Mouse (Mus musculus) layer of hippocampus, adult 9-11 months (tissue): ENCODE results near the gene Clpb.

Experiments
- DNase-seq: peaks from one replicate; pipeline ENCODE4 v3.0.0; 2022

The Clpb gene

DNA sequence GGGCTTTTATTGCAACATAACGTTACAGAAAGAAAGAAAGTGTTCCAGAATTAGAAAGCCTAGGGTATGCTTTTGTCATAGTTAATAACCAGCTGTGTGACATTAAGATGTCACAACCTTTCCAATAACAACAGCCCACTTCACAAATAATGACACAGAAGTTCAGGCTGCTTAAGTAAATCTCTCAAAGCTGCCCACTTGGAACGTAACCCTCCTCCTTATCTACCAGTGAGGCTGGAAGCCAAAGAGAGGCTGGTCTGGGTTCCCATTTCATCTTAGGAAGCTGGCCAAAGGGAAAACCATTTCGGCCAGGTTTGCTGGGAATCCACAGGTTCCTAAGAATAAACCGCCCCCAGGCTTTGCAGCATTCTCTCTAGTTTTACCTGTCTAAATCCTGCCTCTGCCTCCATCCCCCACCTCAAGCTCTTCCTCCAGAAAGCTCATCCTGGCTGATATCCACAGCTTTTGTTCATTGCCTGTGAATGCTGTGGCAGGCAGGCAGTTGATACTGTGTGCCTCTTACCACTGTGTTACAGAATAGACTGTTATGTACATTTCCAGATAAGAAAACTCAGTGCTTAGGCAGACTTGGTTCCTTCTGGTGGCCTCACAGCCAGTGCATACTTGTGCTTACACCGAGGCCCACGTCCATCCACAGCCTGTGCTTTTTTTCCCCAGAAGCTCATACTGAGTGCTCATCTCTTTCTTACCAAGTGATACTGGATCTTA lies 12.8 kb downstream of the Clpb start:
- DNase-seq, result no peak

DNA sequence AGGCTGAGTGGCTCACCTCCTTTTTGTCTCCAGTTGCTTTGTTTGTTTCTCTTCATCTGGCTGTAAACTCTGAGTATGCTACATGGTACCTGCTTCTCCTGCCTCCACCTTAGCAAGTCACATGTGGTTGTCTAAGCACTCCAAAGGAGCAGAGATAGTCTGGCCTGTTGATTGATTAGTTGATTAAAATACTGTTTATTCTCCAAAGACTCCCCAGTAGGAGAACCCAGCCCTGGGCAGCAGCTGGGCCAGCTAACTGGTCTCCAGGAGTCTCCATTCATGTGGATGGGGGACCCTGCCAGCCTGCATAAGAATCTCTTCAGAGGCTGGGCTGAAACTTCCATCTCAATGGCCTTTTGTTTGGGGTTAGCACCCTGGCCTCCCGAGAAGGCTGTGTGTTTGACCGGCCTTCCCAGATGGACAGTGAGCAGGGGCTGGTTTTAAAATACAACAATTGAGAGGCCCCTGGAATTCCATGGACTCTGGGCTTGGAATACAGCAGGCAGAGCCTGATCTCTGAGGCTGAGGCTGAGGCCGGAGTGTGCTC lies 13.4 kb downstream of the Clpb start:
- DNase-seq, result no peak

DNA sequence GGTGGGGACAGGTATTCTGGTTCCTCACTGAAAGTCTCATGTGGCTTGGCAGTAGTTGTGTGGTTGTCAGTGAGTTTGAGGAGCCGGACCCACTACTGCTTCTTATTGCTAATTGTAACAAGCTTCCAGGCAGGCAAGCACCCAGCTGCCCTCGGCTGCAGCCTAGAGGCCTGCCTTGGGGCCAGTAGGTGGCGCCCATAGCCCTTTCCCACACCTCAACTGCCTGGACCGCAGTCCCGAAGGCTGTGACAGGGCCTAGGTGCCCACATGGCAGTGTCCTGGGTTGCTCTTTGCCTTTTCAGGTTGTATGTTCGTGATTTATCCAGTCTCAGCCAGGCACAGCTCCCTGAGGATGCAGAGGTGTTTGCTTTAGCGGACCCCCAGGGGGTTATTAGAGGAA lies 16.2 kb downstream of the Clpb start:
- peak; percentile 77 for DNase-seq

DNA sequence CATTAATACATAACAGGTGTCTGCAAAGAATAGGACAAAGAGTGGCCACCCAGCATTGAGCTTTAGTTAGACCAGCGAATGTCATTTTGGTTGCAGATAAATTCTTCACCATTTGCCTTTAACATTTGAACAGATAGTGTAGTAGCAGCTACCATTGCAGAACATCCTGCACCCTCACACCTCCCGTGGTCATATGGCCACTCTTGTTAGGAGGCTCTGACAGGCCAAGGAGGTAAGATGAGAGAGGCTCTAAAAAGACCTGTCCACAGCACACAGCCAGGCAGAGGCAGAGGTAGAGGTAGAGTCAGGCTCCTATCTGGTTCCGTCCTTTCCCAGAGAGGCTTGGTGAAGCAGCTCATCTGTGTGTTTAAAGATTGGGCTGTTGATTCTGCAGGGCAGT lies 17.5 kb downstream of the Clpb start:
- DNase-seq, result no peak

DNA sequence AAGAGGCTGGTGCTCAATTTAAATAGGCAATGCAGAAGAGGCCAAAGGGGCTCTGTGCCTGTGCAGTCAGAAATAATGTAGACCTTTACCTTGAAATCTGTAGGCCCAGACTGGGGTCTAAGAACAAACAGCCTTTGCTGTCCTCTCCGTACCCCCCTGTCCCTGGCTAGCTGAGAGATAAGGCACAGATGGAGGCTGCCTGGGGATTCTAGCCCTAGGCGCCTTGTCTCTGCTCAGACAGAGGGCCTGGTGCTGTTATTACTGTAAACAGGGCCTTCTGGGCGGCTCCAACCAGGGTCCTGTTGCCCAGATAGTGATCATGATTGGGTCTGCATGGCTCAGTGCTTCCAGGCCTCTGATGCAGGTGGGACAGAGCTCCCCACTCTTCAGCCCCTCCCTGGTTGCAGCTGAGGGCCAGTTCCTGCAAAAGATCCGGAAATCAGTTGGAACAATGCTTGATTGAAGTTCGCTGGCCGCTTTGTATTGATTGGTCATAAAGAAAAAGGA lies 18.2 kb downstream of the Clpb start:
- no peak for DNase-seq

DNA sequence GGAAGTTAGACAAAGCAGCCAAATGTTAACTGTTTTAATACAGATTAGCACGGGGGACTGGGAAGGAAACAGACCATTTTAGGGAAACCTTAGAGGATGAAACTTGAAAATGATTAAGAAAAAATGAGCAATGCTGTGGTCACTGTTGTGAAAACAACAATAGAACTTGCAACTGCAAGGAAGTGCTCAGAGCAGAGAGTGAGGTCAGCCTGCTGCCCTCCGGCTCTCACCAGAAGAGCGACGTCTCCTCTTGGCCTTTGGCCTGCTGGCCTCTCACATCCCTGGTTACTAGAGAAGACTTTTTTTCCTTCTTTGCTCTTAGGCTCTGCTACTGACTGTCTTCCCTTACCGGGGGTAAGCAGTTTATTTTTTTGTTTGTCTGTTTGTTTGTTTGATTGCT lies 19.5 kb downstream of the Clpb start:
- no peak for DNase-seq

DNA sequence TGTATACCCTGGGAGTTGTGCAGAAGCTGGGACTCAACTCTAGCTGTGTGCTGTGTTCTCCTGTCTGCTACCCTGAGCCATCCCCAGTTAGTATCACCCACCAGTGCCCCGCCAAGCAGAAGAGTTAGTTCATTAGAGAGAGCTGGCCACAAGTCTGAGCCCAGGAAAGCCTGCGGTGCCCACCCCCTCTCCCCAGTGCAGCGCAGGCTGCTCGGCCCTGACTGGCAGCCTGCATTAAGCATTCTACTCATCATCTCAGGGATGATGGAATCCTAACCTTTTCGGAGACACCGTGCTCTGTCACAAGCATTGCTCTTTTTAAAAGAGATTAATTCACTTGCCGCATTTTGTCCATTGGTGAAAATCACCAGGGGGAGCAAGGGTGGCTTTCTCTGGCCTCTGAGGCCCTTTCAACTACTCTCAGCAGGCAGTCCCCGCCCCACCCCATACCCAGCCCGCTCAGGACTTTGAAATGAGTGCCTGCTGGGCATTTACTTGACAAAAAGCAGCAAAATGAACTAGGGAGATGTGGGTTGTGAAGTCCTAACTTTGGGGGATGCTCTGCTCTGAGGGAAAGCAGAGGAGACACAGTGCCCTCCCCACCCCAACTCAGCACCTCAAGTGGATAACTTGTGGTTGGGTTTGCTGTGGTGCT lies 20.7 kb downstream of the Clpb start:
- no peak for DNase-seq

DNA sequence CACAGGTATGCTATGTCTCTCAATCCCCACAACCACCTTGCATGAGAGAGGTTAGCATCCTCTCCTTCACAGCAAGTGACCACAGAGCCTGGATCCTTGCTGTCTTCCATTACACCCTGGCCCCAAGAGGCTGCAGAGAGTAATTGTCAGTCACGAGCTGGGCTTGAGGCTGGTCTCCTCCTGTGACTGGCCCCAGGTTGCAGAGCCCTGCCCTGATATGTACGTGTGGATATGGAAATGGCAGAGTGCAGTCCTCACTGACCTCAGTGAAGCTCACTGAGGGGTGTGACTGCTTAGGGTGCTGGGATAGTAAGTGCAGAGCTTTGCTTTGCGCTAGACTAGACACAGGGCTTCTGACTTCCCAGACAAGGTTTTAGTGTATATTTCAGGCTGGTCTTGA lies 21.2 kb downstream of the Clpb start:
- DNase-seq, result no peak

DNA sequence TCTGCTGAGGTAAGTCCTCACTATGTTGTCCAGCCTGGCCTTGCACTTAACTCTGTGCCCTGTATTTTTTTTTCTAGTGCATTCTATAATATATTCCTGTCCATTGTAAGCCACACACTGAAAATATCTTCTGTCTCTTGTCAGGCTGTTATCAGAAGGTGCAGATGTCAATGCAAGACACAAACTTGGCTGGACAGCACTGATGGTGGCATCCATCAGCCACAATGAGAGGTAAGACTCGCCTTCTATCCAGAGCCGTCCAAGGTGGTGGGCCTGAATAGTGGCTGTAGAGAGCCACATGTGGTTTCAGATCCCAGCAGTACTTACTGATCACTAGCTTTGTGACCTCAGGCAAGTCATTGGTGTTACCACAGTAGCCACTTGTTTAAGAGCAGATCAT lies 23.7 kb downstream of the Clpb start:
- no peak for DNase-seq

DNA sequence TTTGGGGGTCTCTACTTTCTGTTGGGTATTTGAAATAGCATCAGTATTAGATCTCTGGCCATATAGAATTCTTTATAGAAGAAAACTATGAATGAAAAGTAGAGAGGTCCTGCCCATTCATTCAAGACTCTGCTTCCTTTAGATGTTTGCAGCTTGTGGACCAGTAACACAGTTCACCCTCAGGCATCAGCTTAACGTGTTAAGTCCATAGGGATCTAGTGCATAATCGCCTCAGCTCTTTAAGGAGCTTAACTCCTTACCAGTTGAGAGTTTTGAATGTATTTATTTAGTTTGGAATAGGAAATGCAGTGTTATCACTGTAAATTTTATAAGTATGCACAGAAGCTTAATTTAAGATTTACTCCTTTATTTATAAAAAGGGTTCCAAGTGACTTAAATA lies 27.0 kb downstream of the Clpb start:
- DNase-seq, result no peak

DNA sequence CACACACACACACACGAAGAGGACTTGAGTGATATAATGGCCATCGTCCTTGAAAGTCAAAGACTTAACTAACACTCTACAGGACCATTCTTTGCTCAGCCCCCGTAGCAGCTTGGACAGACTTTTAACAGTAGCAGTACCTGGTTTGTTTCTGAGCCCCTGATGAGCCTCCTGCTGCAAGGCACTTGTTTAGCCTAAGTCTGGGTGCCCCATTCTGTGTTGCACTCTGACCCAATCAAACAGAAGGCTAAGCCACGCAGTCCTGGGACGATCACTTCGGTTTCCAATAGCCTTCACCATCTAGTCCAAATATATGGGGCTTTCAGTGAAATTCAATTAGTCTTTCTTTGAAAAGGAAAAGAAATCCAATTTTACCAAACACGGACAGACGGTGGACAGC lies 28.4 kb downstream of the Clpb start:
- no peak for DNase-seq

DNA sequence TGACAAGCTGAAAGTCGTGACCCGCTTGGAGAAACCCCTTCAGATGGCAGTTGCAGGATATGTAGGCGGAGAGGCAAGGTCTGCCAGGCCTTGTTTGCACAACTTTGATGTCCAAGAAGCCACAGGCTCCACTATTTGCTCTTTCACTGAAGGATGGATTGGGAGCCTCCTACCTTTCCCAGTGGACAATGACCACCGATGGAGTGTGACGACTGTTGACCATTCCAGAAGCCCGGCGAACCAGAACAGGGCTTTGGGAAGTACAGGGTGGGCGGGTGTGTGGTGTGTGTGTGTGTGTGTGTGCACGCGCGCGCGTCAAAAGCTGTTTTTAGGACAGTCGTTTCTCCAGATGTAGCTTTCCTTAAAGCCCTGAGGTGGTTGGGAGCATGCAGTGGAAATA lies 29.0 kb downstream of the Clpb start:
- no peak for DNase-seq

DNA sequence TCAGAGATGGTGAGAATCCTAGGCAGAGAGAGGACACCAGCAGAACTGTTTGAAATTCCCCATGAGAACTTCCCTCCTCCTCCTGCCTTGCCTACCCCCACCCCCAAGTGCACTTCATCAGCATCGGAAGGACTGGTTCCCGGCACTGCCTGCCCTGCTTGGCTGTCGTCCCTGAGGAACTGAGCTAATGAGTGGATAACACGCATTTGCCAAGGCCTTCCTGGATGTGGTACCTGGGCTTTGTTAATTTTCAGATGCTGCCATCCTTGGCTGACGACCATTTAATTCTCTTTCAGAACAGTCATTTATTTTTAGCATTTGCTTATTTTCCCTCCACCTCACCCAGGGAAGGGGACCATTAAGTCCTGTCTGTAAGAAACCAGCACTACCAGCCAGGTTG lies 32.0 kb downstream of the Clpb start:
- DNase-seq, result no peak

DNA sequence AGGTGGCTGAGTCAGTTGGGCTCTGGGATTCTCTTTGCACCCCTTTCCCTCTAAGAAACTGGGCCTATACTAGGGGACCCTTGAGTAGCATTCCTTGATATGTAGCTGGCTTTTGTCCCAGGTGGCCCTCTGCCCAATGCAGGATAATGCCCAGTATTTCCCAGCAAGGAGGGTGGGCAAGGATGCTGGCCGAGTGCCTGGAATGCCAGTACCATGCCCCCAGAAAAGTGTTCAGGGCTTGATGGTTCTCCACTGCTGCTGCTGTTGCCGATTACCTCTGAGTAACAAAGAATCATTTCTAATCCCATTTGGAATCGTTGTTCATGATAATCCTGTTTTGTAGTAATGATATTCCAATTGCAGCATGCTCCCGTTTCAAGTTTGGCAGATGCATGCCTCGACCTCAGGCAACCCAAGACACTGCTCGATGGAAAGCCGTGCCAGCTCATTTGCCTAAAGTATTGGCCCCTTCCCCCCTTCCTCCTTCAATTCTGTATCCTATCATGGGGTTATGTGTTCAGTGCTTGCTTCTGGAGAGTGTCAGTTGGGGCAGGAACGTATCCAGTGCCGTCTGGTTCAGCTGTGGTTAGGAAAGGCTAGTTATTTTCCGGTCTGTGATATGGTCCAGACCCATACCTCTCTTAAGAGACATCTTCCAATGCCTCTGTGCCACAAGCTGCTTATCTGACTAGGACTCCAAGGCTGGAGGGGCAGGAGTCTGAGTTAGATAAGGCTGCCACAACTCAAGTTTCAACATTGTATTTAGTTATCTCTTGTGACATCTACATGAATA lies 33.7 kb downstream of the Clpb start:
- DNase-seq, result no peak

DNA sequence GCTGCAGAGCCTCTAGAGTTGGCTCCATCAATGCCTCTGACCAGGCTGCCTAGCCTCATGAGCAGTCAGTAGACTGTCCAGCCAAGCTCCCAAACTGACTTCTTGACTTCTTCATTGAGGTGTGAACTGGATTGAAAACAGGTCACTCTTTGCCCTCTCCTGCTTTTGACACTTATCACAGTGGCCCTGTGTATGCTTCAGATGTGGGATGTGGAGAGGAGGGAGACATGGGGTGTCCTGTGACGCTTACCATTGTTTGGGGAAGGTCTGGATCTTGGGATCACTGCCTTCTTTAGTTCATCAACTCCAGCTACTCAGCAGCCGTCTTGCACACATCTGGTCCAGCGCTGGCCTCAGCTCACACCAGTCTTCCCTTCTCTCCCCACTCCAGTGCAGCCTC lies 36.9 kb downstream of the Clpb start:
- no peak for DNase-seq

DNA sequence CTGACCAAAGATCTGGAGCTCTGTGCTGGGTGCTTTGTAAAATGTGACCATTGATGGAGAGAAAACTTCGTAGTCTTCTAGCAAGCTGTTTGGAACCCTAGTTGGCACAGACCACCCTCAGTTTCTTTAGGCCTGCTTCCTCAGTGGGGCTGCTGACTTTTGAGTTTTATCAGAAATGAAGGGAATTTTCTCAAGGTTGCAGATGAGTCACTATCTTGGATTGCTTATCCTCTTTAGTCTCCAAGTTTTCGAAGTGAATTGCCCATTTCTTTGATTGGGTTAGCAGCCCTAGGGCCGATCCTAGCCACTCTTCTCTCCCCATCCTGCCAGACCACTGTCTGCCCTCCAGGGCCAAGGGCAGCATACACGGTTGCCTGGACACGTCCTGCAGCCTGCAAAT lies 39.3 kb downstream of the Clpb start:
- no peak for DNase-seq

DNA sequence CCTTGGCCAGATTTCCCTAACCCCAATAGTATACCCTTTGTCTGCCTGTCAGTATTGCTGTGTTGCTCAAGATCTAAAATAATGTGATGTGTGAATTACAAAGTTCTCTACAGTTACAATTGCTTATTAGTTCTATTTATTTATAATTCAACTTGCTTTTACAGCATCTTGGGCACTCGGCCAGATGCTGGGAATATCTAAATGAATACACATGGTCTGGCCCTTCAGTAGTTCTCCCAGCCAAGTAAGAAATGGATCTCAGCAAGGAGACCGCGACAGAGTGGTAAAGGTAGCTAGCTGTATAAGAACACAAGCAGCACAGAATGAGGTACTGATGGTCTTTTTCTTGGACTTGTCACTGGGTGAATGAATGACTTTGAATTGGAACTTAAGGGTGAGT lies 46.2 kb downstream of the Clpb start:
- no peak for DNase-seq

DNA sequence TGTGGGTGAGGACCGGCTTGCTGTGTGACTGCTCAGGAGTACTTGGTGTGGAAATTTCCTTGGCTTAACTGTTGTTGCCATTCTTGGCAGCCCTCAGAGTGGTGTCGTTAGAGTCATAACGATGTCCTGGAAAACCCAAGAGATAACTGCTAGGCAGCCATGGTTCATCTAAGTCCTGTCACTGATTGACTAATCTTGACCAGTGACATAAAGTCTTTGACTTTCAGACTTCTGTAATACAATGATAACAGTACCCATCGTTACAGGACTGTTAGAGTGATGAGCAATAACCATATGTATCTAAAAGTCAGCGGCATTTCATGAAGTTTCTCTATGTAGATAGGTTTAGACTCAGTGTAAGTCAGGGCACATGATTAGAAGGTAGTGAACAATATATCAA lies 46.8 kb downstream of the Clpb start:
- DNase-seq, result no peak

DNA sequence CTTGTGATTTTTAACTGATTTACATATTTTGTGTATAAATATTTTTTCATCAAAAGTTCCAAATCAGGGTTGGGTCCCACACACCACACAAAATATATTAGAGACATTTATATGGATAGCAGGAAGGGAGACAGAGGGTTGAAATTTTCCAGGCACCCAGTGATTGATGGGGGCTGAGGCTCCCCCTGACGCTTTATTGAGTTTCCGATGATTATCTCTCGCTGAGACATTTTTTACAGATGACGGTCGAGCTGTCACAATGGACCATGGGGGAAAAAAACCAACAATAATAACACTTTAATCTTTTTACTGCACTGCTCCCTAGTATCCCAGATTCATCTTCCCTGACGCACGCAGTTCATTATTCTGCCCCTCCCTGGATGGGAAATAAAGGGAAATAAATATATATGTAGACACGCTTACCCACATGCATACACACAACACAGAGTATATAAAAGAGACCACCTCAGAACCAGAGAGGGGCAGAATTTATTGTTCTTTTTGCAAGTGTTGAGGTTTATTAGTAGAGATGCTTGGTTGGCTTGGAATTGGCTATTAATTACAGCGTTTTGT lies 50.5 kb downstream of the Clpb start:
- no peak for DNase-seq

DNA sequence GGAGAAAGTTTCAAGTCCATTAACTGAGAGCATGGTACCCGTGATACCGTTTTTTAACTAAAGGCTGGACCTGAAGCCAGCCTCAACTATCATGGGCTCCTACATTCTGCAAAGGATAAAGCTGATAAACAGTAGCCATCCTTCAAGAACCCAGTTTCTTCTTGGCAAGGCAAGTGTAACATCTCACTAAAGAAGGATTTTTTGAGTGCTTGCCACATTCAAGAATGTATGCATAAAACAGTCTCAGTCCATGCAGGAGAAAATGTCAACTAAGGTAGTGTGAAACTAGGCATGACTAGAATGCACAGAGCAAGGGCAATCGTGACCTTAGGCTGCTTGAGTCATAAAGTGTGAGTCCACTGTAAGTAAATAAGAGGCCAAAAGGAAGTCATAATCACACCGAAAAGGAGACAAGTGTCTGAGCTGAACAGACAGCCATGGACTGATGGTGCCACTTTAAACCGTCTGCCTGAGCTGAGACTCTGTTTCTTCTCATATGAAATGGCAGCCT lies 51.7 kb downstream of the Clpb start:
- DNase-seq, result no peak

DNA sequence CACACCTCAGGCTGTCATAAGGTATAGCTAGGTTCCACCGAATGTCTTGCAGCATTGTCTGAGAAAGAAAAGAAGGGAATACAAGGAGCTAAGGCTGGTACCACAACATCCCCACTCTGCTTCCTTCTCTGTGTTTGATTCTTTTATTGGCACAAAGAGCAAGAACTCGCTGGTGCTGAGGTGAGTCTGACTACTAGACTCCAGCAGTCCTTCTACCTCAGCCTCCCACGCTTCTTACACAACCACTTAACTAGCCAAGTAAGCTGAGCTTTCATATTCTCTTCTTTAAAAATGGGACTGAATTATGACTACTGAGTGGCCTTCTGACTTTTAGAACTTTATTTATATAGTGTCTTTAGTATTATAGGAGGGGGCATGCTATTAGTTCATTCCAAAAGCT lies 56.9 kb downstream of the Clpb start:
- no peak for DNase-seq

DNA sequence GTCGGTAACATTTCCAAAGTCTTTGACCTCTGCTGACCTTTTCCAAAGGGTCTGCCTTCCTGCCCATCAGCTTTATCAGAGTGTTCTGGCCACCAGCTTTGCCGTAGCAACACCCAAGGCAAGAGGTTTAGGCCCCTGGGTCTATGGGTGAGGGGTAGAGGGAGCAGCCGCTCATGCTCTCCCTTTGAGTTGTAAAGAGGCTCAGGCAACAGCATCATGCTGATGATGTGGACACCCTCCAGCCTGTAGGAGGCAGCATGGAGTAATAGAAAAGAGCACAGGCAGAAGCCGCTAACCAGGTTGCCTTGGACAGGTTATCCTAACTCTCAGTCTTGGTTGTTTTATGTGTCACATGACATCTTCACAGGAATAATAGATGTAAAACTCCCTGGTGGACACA lies 61.6 kb downstream of the Clpb start:
- no peak for DNase-seq

DNA sequence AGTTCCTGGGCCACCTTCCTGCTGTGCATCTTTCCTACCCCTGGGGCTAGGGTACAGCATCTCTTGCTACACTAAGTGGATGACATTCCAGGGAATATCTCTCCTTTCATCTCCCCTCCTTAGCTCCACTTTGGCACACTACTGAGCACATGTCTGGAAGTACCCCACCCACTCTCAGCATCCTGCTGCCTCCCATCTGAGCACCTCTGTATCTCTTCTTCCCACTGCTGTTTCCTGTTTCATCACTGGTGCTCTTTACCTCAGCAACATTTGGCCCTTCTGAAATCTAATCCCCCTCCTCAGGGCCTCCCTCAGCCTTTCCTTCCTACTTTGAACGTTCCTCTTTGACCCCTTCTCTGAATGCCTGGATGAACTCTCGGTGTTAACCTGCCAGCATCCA lies 63.5 kb downstream of the Clpb start:
- no peak for DNase-seq
